Mouse (Mus musculus) lung, postnatal 0 days (tissue): ENCODE data around the gene Mei4. TPM values are rescaled to one million over a fixed set of nuclear protein-coding genes. Genes with fewer than 3 reads are reported as not detected.

Source experiments
- ATAC-seq: fragments of 200-750 bp; cut with Nextera tagmentation; 2 replicates; pipeline ENCODE4 v1.8.0; 2017; ENCODE audit warnings: moderate library complexity
- DNase-seq: peaks from one replicate; pipeline ENCODE4 v3.0.0-alpha.2; 2016; ENCODE audit warnings: low spot score
- H3K27ac ChIP-seq: fragments of 300-500 bp; sonication (generic); 2 replicates; pipeline ENCODE4 v1.5.1; 2014; ENCODE audit warnings: antibody characterized with exemption, mild to moderate bottlenecking, low read length, mixed read lengths
- H3K27me3 ChIP-seq: fragments of 300-500 bp; sonication (generic); replicated peaks from 2 replicates; pipeline ENCODE4 v1.6.1; 2014; ENCODE audit warnings: low read length, mixed read lengths; ENCODE audit not compliant: insufficient read depth
- H3K36me3 ChIP-seq: fragments of 300-500 bp; sonication (generic); 2 replicates; pipeline ENCODE4 v1.6.1; 2014; ENCODE audit warnings: low read length, mixed read lengths; ENCODE audit not compliant: insufficient read depth
- H3K4me1 ChIP-seq: fragments of 300-500 bp; sonication (generic); 2 replicates; pipeline ENCODE4 v1.6.1; 2014; ENCODE audit warnings: antibody characterized with exemption, low read depth, low read length, mixed read lengths; ENCODE audit not compliant: insufficient read depth
- H3K4me2 ChIP-seq: fragments of 300-500 bp; sonication (generic); replicated peaks from 2 replicates; pipeline ENCODE4 v1.6.1; 2014; ENCODE audit warnings: low read depth, mild to moderate bottlenecking, low read length, moderate library complexity, mixed read lengths
- H3K4me3 ChIP-seq: fragments of 300-500 bp; sonication (generic); 2 replicates; pipeline ENCODE4 v1.5.1; 2014; ENCODE audit warnings: low read depth, low read length
- H3K9ac ChIP-seq: fragments of 300-500 bp; sonication (generic); replicated peaks from 2 replicates; pipeline ENCODE4 v1.6.1; 2014; ENCODE audit warnings: low read depth, mild to moderate bottlenecking
- H3K9me3 ChIP-seq: fragments of 300-500 bp; sonication (generic); 2 replicates; pipeline ENCODE4 v1.6.1; 2016; ENCODE audit warnings: low read length, mixed read lengths
- CTCF ChIP-seq: IDR thresholded peaks from 2 replicates; pipeline ENCODE4 v1.5.1; 2016; ENCODE audit warnings: antibody characterized with exemption, mild to moderate bottlenecking
- EP300 ChIP-seq: IDR thresholded peaks from 2 replicates; pipeline ENCODE4 v1.6.1; 2016; ENCODE audit warnings: antibody characterized with exemption, mild to moderate bottlenecking, control low read depth
- WGBS: fragments of 180-500 bp; shearing (Covaris S2); extraction: QIAGEN DNeasy Blood & Tissue Kit; methylation state at CpG from one replicate; pipeline ENCODE4 v1.1.7; 2014; 5-methylcytosine and 5-hydroxymethylcytosine counted together
- polyA plus RNA-seq: library from polyadenylated mRNA; unstranded; fragments of >200 nt; fragmentation: Nextera tagmentation; extraction: Ambion mirVana; gene quantifications from 2 replicates; pipeline ENCODE4 v1.2.1, GENCODE M21; 2015

Gene Mei4
- polyA plus RNA-seq: 0.12 and 0.14 TPM in 2 replicates

DNA sequence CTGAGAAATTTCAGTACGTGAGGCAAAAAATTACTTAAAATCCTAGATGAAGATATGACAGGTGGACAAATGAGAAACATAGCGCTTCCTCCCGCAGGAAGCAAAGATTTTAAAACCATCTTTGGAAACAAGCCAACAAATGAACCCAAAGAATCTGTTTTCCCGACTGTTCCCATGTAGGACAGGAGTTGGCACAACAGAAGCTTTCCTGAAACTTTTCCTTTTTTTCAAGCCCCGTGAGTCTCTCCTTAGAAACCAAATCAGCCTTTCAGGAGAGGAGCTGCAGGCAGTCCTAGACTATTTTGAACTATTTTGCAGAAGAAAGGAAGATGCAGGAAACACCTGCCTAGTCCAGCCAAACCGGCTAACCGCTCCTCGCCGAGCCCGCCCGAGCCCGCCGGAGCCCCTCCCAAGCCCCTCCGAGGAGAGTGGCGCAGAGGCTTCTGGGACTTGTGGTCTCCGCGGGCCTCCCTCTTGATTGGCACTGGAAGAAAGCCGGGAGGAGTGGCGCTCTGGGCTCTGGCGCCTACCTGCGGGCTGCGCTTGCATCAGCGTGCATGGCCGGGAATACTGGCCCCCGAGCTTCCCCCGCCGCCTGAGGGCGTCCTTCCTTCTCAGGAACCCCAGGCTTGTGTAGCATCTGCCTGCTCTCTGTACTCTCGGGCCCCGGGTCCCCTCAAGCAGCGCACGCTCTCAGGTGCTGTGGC is at the start of gene Mei4:
Gene Mei4, plus strand, starts transcription at position 490 of the 707 bp plus-strand sequence.
- 1% methylated on average over 32 of the region's 32 CpGs for WGBS
- Histone ChIP-seq H3K9me3 (no peaks in the 10 kb centered on the region), H3K9ac (no peak within 1 kb of the TSS), H3K4me1 (peaks cover 3% of the 10 kb centered on the region; the same call in 1 of the 2 replicates), H3K36me3 (no peaks in the 10 kb centered on the region), H3K27me3 (no peaks in the 10 kb centered on the region; the same call in 1 of the 2 replicates), H3K4me2 (peak within 1 kb of the TSS; percentile 71), H3K4me3 (peak within 1 kb of the TSS; percentile 36), H3K27ac (no peak within 1 kb of the TSS)
- TF ChIP-seq CTCF (peak; percentile 57), EP300 (no peak)
- DNase-seq: peak; percentile 81
- peak; percentile 96 for ATAC-seq

DNA sequence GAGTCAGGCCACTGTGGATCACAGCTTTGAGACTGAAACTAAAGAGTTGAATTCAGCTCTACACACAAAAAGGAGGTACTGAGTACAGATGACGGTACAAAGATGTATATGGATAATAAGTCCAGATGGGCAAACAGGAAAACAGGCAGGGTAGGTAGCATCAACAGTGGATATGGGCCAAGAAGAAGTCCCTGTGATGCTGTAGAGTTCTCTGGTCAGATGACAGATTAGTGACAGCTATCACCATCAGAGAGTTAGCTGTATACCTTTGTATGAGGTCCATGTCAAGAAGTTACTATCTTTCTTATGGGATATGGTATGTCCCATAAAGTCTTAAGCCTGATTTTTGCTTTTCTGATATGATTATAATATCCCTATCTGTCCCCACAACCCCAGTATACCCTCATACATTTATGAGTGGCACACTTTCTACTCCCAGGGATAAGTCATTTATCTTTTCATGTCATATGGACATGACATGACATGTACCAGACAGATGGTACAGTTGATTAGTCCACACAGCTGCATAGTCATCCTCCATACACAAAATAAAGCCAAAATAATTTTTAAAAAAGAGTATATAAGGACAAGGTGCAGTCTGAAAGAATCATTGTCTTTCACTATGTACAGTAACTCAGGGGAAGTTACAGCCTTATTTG is 43.6 kb upstream of the Mei4 start:
- no peaks in the 10 kb centered on the region for H3K27me3 ChIP-seq
- H3K9me3 ChIP-seq: no peaks in the 10 kb centered on the region
- H3K36me3 ChIP-seq: no peaks in the 10 kb centered on the region
- no peak overlapping the region for H3K4me2 ChIP-seq
- no peak overlapping the region for H3K27ac ChIP-seq
- H3K4me3 ChIP-seq: no peak overlapping the region
- TF ChIP-seq CTCF: no peak
- TF ChIP-seq EP300: no peak
- WGBS: 88% methylated on average over 1 of the region's 1 CpGs
- no peak for DNase-seq
- H3K9ac ChIP-seq: no peak overlapping the region
- H3K4me1 ChIP-seq: no peaks in the 10 kb centered on the region
- no peak for ATAC-seq

DNA sequence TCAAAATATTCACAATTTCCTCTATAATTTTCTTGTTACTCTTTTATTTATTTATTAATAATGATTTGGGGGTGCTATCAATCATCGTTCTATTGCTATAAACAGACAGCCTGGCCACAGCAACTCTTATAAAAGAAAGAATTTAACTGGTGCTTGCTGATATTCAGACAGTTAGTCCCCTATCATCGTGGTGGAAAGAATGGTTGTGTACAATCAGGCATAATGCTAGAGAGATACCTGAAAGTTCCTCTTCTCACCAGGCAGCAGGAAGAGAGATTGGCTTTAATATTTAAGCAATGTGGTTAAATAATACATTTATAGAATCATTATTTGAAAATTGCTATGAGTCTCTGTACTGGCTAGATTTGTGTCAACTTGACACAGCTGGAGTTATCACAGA is 35.9 kb upstream of the Mei4 start:
- no peak overlapping the region for H3K27ac ChIP-seq
- H3K36me3 ChIP-seq: no peaks in the 10 kb centered on the region
- no peak overlapping the region for H3K4me3 ChIP-seq
- ATAC-seq (no peak), DNase-seq (no peak)
- WGBS: 75% methylated on average over 2 of the region's 2 CpGs
- no peaks in the 10 kb centered on the region for H3K27me3 ChIP-seq
- H3K4me2 ChIP-seq: no peak overlapping the region
- H3K4me1 ChIP-seq: no peaks in the 10 kb centered on the region
- no peak for TF ChIP-seq EP300
- TF ChIP-seq CTCF: no peak
- H3K9me3 ChIP-seq: no peaks in the 10 kb centered on the region
- H3K9ac ChIP-seq: no peak overlapping the region

DNA sequence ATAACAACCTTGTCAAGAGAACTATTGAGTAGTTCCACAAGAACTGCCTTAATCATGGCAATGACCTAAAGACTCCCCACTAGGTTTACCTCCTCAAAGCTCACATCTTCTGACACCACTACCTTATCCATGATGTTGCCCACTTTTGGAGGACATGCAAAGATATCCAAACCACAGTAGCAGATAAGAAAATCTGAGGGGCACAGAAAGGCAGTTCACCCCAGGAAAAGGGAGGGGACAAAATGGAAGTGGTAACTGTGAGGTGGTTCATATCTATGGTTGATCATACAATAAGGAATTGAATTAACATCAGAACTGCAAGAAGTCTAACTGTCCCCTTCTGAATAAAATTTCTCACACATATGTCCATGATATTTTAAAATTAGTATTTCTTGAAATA is 29.4 kb upstream of the Mei4 start:
- no peaks in the 10 kb centered on the region for H3K4me1 ChIP-seq
- no peak overlapping the region for H3K9ac ChIP-seq
- no peaks in the 10 kb centered on the region for H3K9me3 ChIP-seq
- TF ChIP-seq CTCF: no peak
- no peak overlapping the region for H3K4me2 ChIP-seq
- no peaks in the 10 kb centered on the region for H3K27me3 ChIP-seq
- no peak for DNase-seq
- H3K36me3 ChIP-seq: no peaks in the 10 kb centered on the region
- H3K4me3 ChIP-seq: no peak overlapping the region
- H3K27ac ChIP-seq: no peak overlapping the region
- no peak for ATAC-seq

DNA sequence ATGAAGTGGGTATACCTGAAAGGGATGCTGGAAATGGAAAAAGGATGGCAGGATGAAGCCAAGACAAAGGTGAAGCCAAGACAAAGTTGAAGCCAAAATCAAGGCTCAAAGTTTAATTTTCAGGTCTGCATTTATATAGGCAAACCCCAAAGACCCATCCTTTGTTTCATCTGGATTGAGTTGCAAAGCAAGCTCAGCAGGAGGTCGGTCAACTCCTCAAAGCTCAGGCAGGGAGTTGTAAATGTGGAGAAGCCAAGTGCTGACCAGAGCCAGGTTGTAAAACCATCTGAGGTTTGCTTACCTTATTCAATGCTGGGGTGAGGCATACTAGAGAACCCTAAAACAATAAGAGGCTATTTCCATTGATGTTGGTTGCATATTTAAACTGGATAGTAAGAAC is 4.6 kb upstream of the Mei4 start:
- no peak for DNase-seq
- Histone ChIP-seq H3K27me3 (no peaks in the 10 kb centered on the region; the same call in 1 of the 2 replicates), H3K9ac (no peak overlapping the region), H3K4me2 (no peak overlapping the region), H3K9me3 (no peaks in the 10 kb centered on the region), H3K36me3 (no peaks in the 10 kb centered on the region), H3K27ac (no peak overlapping the region), H3K4me3 (no peak overlapping the region), H3K4me1 (peaks cover 3% of the 10 kb centered on the region; the same call in 1 of the 2 replicates)
- WGBS: 36% methylated on average over 1 of the region's 1 CpGs
- TF ChIP-seq EP300 (no peak), CTCF (no peak)
- ATAC-seq: no peak

DNA sequence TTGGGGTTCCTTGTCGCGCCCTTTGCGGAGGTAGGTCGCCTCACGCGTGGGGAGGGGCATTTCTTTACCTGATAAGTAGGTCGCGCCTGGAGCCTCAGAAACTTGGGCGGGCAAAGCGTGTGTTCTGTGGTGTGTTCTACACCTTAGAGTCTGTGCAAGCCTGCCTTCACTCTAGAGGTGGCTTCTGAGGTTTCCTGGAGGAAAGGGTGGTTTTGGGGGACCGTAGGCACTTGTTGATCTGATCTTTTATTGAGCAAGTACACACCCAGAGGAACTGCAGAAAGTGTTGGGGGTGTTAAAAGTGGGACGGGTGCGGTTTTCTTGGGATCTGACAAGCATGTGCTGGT is 391 bp downstream of the Mei4 start:
- ATAC-seq: no peak; the same call in 1 of the 2 replicates
- Histone ChIP-seq H3K4me2 (peak overlapping the region; percentile 71), H3K4me1 (peaks cover 3% of the 10 kb centered on the region; the same call in 1 of the 2 replicates), H3K36me3 (no peaks in the 10 kb centered on the region), H3K4me3 (peak overlapping the region; percentile 36), H3K9me3 (no peaks in the 10 kb centered on the region), H3K27me3 (no peaks in the 10 kb centered on the region; the same call in 1 of the 2 replicates), H3K9ac (no peak overlapping the region), H3K27ac (no peak overlapping the region)
- no peak for TF ChIP-seq CTCF
- TF ChIP-seq EP300: no peak
- no peak for DNase-seq
- whole genome bisulfite sequencing: 19% methylated on average over 13 of the region's 13 CpGs
